Mouse (Mus musculus) embryonic fibroblast, embryonic 13.5 days (primary cell): ENCODE measurements around the gene D430019H16Rik.

ENCODE experiments used
- CTCF ChIP-seq: IDR thresholded peaks from 2 replicates; pipeline ENCODE4 v1.5.1; 2011; ENCODE audit warnings: mild to moderate bottlenecking, control low read depth, low read length, moderate library complexity, borderline replicate concordance; ENCODE audit not compliant: insufficient read depth
- POLR2A ChIP-seq: IDR thresholded peaks from 2 replicates; pipeline ENCODE4 v1.6.1; 2011; ENCODE audit warnings: low read depth, mild to moderate bottlenecking, control low read depth, low read length, moderate library complexity

DNA sequence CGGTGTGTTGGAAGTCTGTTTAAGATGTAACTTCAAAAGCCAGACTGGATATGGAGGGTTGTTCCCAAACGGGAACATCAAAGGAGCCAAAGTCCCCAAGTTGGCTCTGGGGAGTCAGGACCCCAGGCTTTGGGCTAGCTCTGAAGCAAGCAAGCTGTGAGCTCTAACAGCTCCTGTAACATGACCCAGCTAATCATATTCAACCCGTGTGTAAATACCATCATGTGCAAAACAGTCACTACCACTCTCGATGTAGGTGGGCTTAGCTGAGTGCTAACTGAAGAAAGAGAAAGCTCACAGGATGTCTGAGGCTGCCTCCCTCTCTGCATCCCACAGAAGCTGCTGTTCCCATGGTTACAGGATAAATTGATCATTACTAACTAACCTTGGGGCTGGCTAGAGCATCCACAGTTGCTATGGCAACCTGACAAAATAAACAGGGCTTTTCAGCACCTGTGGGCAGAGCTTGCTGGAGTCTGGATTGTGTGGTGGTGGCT is 1.5 kb downstream of the D430019H16Rik start:
- no peak for TF ChIP-seq CTCF
- no peak for TF ChIP-seq POLR2A
